Mouse (Mus musculus) layer of hippocampus, postnatal 25 days (tissue): Measurements from ENCODE around the gene Neu2. TPM values are rescaled to one million over a fixed set of nuclear protein-coding genes. Genes with fewer than 3 reads are reported as not detected.
A peak's percentile ranks its signal among the peaks of the same experiment; 100 is the strongest.
"Not testable (repeated sequence)": the region's sequence is repeated elsewhere in the genome, so short reads cannot be mapped to it uniquely, and the experiment has no call there.

Experiments
- DNase-seq, 2 experiments: peaks; one replicate each; pipeline ENCODE4 v3.0.0; 2022; ENCODE audit warnings: mixed read lengths in 2 of 2, low spot score in 1 of 2; ENCODE audit errors: extremely low spot score in 1 of 2
- total RNA-seq, 2 experiments: library from RNA; stranded (reverse); gene quantifications; 2 replicates each; pipeline ENCODE4 v1.2.3; 2021

Gene Neu2
- total RNA-seq = under 1 TPM; 0.71 to 0.80 TPM

DNA sequence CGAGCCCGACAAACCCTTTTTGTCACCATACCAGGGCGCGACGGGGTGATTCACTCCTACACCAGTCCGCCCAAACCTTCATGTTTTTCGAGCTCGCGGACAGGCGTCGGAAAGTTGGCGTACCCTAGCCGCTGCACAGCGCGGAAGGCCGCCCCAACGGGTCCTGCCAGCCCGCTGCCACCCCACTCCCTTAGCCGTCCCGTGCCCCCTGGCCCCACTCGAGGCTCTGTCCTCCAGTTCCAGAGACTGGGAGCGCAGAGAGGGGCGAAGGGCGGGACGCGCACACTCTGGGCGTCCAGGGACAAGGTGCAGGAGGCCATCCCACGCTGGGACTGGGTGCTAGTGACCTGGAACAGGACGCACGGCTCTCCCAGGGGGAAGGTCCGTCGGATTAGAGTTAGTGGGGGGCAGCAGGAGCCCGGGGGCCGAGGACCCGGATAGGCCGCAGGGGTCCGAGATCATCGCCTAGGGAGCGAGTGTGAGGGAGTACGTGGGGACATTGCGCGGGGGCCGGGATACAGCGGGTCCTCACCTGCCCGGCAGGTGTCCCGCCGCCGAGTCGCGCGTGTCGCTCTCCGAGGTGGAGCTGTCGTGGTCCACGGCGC lies at the start of gene Neu2:
Gene Neu2, plus strand, starts transcription at position 329 of the 605 bp plus-strand sequence.
- no peak for DNase-seq

DNA sequence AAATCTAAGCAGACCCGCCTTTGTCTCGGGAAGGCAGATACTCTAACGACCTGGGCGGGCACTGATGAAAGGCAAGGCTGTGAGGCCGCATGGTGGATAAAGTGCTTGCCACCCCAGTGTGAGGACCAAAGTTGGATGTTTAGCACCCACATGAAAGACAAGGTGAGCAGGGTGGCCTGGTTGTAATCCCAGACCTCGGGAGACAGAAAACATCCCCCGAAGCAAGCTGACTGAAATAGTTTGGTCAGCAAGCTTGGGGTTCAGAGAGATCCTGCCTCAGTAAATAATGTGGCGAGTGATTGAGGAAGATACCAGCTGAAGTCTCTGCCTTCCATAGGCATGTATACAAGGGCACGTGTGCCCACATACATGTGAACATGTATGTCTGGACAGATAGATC lies 42.2 kb upstream of the Neu2 start:
- DNase-seq = no peak

DNA sequence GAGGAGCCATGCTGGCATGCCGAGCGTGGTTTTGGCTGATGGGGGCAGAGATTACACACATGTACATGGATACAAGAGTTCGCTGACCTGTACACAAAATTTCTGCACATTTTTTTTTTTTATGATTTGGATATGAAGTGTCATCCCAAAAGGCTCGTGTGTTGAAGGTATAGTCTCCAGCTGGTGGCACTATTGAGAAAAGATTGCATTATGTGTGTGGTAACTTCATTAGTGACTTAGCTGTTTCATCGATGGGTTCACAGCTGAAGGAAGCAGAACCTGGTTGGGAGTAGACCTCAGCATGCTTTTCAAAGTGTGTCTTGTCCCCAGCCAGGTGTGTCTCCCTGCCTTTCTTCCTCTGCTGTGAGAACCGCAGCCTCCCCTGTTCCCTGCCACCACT lies 41.4 kb upstream of the Neu2 start:
- DNase-seq = no peak

DNA sequence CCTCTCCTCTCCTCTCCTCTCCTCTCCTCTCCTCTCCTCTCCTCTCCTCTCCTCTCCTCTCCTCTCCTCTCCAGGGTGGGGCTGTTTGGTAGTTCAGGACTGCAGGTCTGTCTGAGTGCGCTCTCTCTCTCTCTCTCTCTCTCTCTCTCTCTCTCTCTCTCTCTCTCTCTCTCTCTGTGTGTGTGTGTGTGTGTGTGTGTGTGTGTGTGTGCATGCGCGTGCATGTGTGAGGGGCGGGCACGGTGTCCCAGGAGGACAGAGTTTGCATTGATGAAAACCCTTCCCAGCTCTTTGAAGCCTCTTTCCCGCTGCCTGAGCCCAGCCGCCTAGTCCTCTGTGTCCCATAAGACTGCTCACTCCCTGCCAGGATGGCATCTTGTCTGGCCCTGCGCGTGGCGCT lies 39.7 kb upstream of the Neu2 start, which contains the start of gene Snorc:
Gene Snorc, plus strand, starts transcription at position 301 of the 400 bp plus-strand sequence.
- DNase-seq = not testable (repeated sequence)

DNA sequence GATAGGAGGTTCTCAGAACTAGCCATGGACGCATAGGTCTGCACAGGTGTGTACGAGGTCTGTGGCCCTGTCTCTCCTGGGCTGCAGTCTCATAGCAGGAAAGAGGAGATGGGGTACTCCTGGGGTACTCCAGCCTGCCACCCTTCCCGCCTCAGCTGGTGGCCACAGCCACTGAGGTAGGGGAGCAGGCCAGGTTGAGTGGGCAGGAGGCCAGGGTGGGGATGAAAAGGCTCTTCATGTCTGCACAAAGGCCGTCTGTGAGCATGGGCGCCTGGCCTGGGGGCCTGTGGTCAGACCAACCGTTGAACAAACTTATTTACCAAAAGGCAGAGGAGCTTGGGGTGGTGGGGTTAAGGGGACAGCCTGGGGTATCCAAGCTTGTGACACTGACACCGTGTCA lies 37.8 kb upstream of the Neu2 start:
- DNase-seq = no peak

DNA sequence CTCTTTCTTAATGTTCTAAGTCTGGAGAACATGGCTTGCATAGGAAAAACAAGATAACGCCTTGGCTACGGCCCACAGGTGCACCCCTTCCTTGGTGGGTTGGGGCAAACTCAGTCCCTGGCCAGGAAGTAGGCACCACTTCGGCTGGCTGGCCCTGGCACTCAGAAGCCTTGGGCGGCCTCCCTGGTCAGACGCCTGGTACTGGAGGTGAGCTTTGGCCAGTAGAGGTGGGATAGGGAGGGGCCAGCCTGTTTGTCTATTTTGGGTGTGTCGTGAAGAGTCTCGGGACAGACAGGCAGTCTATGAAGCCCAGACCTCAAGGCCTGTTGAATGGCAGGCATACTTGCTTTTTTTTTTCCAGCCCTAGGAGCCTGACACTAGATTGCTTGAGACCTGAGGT lies 37.1 kb upstream of the Neu2 start:
- DNase-seq = no peak

DNA sequence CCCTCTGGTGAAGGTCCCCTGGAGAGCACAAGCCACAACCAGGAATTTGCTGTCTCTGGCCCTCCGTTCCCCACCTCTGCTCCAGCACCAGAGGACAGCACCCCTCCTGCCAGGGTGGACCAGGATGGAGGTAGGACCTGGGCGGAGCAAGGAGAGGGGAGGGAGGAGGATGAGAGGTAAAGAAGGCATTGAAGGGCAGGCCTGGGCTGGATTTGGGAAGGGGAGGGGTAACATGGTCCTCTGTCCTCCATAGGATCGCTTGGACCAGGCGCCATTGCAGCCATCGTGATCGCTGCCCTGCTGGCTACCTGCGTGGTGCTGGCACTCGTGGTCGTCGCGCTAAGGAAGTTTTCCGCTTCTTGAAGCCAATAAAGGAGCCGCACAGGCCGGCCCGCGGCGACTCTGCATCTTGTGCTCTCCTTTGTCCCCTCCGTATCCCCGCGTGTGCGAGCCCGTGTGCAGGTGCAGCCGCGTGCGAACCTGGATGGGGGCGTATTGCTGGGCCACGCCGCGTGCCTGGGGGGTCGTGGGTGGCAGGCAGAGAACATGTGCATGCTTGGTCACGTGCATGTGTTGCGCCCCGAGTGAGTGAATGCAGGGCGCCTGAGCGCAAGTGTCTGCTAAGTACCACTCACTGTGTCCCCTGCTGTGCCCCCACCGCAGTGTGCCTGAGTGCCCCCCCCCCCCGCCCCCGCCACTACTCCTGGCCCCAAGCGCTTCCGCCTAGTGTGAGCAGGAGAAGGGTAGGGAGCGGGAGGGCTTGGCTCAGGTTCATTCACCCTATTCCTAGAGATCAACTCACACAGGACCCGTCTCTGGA lies 34.4 kb upstream of the Neu2 start:
- peak; percentile 47 to 53 for DNase-seq

DNA sequence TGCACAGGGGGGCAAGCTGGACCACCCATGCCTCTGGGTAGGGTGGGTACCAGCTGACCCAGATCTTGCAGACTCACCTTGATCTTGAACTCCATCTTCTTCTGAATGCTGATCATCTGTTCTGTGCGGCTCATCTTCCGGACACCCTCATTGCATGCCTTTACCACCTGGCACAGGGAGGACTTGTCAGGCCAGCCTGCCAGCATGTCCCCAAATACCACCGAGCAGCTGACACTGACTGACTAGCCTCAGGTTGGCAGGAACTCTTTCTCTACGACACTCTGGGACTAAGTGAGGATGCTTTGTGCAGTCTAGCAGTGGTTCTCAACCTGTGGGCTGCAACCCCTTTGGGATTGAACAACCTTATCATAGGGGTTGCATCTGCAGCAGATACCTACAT lies 27.1 kb upstream of the Neu2 start:
- no peak for DNase-seq

DNA sequence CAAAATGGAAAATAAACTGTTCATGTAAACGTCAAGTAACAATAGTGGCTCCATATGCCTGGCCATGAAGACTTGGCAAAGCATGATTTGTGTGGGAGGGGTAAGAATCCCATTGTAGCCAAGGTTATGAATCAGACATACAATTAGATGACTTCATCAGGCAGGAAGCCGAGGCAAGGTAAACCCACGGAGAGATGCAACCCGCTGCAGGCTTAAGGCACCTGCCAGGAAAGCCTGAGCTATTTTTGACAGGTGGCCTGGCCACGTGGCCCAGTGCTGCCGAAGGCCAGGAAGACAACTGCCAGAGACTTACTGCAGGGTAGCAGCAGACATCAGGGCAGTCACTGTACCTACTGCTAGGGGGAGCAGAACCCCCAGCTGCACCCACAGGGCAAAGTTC lies 23.3 kb upstream of the Neu2 start:
- DNase-seq = no peak

DNA sequence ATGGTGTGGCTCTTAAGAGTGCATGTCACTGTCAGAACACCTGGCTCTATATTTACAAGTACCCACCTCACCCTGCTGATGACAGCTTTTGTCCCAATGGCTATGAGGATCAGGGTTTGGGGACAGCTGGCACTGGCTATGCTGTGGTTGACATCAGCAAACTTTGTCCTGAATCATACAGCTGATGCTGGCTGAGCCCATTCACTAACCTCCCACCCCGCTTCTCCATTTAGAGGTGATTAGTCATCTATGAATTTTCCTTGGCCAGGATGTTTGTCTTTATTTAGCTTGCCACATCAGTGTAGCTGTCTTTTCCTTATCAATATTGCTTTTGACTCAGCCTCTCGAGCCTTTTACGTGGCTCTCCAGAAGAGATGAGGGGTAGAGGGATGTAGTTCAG lies 17.4 kb upstream of the Neu2 start:
- DNase-seq = no peak

DNA sequence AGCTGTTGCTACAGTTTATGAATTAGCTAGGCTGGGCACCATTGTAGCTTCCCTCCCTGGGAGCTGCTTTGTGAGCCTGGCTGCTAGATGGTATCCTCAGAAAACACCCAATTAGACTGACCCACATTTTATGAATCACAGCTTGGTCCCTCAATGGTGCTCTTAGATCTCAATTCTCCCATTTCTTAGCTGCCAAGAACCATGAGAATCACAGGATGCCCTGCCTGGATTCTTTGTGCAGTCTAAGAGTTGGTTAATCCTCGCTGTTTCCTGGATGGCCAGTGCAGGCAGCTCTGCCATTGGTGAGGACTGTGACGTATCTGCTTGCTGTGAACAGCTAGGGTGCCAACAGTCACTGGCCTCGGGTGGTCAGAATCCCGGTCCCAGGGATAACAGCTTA lies 16.1 kb upstream of the Neu2 start:
- no peak for DNase-seq

DNA sequence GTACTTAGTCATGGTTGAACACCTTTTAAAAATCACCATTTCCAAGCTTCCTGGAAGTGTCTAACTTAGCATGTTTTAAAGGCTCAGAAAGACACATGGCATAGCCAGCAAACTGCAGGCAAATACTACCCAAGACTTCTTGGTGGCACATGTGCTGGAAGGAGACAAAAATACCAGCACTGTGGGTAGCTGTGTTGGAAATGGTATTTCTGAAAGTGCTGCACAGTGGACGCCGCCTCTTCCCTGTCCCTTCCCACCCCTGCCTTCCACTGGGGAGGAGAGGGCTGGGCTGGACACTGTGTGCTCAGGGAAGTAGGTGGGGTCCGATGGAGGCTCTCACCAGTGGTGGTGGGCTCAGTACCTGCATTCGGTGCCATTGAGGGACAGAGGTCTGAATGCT lies 4.2 kb upstream of the Neu2 start:
- no peak for DNase-seq

DNA sequence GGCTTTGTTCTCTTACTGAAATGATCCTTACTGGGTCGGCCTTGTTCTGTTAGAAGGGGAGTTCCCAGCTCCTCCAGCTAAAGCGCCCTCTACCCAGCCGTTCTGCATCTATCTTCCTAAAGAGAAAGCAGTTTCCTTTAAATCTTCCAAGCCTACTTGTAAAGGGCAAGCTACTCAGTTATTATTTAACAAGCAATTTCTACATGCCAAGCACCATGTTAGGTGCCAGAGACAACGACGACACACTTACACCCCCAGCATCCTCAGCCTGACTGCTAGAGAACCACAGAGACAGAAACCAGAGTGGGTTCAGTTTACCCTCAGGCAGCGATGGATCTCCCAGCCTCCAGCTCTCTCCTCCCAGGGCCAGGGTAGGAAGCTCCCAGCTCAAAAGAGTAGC lies 1.8 kb upstream of the Neu2 start:
- no peak for DNase-seq

DNA sequence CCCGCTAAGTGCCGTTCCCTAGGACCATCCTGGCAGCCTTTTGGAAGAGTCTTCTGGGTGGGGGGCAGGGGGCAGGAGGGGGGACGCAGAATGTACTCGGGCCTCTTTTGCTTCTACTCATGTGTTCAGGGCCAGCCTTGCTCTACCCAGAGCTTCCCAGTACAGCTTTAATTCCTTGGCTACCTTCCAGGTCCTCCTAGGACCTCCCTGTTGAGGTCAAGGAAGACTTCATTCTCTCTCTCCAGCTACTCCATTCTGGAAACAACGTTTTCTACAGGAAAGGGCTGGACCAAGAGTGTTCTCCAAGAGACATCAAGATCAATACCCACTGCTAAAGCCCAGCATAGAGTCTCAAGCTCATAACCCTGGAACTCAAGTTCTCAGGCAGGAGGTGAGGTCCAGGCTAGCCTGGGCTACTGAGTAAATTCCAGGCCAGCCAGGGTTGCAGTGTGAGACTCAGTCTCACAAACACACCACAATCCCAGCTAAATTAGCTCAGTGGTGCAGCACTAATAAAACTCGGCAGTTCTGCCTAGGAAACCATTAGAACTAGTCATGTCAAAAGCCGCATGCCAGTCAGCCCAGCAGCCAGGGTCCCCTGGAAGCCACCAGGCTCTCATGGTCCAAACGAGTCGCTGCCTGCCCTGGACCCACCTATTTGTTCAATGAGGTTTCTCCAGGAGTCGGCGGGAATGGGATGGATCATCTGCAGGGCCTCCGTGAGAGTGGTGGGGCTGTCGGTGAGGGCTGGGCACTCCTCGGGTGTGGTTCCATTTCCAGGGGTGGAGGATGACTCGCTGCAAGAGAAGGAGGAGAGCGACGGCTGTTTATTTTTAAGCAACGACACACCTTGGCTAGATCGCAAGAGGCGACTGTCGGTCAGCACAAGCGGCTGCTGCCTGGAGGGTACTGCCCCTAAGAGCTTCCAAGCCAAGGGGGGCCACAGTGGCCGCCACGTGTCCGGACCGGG lies 813 bp upstream of the Neu2 start:
- peak in 1 of 2 experiments; percentile 16 for DNase-seq

DNA sequence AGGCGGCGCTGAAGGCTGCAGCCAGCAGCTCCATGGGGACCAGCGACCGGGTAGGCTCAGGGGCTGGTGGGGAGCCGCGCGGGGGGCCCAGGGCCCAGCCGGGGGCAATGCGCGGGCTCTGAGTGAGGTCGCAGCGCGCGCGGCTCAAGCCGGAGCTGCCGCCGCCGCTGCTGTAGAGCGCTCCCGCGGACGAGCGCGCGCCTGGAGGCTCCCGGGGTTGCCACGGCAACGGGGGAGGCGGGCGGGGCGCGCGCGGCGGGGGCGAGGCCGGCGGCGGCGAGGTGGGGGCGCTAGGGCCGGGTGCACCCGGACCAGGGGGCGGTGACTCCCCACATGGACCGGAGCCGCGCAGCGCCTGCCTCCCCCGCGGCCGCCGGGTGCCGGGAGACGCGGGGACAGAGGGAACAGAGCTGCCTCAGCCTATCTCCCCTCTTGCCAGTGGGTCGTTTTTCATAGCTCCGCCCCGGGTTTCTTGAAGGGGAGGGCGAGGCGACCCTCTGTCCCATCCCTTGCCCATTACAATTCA lies 540 bp downstream of the Neu2 start:
- DNase-seq = peak; percentile 65 to 70

DNA sequence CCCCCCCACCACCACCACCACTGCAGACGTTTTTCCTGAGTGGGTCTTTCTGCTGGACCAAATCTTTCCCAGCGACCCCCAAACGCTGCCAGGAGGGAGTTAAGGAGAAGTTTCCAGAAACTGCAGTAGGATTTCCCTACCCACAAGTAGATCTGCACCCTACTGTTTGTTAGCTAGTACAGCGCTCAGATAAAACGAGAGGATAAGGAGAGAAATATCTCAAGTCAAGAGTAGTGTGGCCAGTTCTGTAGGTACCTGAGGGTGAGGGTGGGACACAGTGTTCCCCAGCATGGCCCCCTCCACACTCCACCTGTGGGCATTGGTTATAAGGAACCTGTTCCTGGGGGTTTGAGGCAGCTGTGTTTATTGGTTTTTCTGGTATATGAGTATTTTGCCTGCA lies 1.2 kb downstream of the Neu2 start:
- DNase-seq = no peak

DNA sequence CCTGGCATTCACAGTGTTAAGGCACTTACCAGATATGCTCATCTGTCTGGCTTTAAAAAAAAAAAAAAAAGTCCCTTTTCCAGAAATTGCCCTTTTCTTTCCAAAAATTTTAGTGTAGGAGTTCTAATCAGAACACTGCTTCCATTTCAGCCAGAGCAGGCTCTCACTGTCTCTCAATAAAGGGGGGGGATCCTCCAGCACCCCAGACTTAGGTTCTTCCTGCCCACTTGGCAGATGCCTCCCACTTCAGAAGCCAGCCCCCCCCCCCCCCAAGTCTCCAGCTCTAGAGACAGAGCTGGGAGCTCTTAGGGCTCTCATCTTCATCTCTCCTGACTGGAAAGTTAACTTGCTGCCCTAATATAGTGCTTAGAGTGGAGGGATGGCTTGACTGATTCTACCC lies 10.8 kb downstream of the Neu2 start:
- no peak for DNase-seq

DNA sequence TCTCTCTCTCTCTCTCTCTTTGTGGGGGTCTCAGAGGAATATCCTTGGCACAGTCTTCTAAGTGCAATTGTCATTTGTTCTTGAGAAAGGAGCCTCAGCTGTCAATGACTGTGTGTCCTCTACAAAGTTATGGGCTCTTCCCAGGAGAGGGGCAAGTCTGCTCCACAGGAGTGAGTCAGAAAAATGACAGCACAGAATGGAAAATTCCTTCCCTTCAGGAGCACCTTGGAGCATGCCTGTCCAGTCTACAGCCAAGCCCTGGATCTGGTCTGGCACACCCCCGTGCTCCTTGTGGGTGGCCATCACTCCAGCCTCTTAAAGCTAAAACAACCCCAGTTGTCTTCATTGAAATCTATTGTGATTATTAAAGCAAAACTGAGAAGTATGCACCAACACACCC lies 11.8 kb downstream of the Neu2 start:
- no peak for DNase-seq

DNA sequence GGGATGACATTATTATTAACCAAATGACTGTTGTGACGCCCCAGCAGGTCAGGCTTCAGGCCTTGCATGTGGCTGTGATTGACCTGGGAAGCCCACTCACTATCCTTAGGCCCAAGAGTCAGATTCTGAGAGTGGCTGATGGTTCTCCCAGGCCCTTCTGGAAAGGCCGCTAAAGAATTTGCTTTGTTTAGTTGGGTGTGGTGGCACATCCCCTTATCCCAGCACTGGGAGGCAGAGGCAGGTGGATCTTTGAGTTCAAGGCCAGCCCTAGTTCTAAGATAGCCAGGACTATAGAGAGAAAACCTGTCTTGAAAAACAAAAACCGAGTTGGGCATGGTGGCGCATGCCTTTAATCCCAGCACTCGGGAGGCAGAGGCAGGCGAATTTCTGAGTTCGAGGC lies 15.4 kb downstream of the Neu2 start:
- DNase-seq = no peak

DNA sequence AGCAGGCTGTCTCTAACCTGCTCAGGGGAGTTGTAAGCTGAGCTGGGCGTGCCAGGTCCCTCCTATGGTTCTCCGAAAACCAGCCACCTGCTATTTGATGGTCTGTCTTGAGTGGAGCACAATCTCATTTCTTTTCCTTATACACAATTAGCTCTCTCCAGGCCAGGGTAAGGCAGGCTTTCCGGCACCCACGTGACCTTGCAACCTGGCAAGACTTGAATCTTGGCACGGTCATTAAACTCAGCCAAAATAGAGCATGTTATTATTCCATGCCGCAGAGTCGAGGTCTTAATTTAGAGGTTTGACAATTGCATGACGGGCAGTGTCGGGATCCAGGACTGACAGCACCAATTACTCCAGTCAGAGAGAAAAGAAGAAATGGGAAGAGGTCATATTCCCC lies 17.5 kb downstream of the Neu2 start:
- DNase-seq = no peak

DNA sequence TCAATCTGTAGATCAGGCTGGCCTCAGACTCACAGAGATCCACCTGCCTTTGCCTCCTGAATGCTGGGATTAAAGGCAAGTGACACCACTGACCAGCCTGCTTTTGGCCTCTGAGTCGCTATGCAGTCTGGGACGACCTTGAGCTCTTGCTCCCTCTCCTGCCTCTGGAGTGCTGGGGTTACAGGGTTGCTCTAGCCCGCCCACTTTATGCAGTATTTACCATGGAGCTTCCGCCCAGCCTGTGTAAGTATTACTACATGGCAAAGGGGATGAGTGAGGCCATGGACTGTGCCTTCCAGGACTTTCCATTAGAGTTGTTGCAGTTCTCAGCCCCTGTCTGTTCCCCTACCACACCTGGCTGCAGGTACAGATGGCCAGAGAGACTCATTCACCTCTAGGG lies 22.7 kb downstream of the Neu2 start:
- DNase-seq = no peak
